Mouse (Mus musculus): Measurements from ENCODE around the gene Nolc1. TPM values are rescaled to one million over a fixed set of nuclear protein-coding genes. Genes with fewer than 3 reads are reported as not detected.

Nolc1 gene
- polyA plus RNA-seq, 1 experiment from 2014 or later: 86.3 TPM

GRCm38 (mm10) chr19:46044993-46045695 is 30.5 kb upstream of the Nolc1 start, which contains the start of gene Ldb1:
Gene Ldb1 (minus strand): TSS chr19:46045214.
- WGBS: under 1% methylated on average over 83 of the region's 84 CpGs
- Histone ChIP-seq H3K4me3 (peak within 1 kb of the TSS; percentile 99), H3K4me2 (replicated peaks) (peak within 1 kb of the TSS; percentile 99), H3K27me3 (no peaks in the 10 kb centered on the region), H3K9me3 (no peaks in the 10 kb centered on the region), H3K9ac (replicated peaks) (peak within 1 kb of the TSS; percentile 99), H3K4me1 (peaks cover 57% of the 10 kb centered on the region), H3K36me3 (no peaks in the 10 kb centered on the region), H3K27ac (replicated peaks) (peak within 1 kb of the TSS; percentile 99)
- ATAC-seq (replicated peaks): peak; percentile 66

DNA sequence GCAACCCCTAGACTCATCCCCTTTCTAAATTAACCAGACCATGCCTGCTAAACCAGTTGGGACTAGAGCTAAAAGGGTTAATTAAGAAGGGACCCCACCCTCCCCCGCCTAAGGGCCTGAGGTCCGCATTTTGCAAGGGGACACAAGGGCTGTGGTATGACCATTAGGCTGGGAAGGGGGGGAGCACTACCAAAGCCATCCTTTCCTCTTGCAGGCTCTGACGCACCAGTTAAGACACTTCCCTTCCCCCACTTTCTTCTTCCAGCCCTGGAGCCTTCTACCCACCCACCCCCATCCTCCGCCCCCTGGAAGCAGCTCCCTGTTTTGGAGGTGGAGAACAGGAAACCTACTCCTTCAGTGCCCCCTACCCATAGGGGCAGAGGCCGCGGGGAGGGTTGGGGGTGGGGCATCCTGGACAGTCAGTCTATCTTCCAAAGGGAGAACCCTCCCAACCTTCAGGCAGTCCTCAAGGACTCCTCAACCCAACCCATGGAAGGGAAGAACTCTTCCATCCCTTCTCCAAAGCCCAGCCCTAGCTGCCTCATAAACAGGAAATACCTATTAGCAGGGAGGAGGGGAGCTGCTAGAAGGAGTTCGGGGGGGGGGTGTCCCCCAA is 29.9 kb upstream of the Nolc1 start:
- Histone ChIP-seq H3K27me3 (no peaks in the 10 kb centered on the region), H3K4me1 (peaks cover 50% of the 10 kb centered on the region), H3K9ac (replicated peaks) (peak overlapping the region; percentile 99), H3K27ac (replicated peaks) (peak overlapping the region; percentile 99), H3K9me3 (no peaks in the 10 kb centered on the region), H3K4me3 (peak overlapping the region; percentile 99), H3K36me3 (no peaks in the 10 kb centered on the region), H3K4me2 (replicated peaks) (peak overlapping the region; percentile 99)
- 0% methylated on average over 7 of the region's 7 CpGs for WGBS
- ATAC-seq (replicated peaks): peak; percentile 27

DNA sequence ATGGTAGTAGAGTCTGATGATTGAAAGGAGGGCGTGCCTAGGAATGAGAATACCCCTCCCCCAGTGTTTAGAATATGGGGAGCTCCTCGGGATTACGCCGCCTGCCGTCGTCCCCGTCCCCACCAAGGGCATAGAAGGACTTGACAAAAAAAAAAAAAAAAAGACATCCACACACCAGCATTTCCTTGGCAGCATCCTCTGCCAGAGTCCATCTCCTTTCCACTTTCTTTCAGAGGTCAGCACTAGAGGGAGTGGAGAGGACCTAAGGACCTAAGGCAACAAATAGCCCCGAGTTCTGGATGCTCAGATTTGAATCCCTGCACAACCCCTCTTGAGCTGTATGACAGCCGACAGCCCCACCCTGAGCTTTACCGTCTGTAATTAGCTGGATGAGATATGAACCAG is 29.0 kb upstream of the Nolc1 start:
- Histone ChIP-seq H3K9ac (replicated peaks) (no peak overlapping the region), H3K27ac (replicated peaks) (peak overlapping the region; percentile 99), H3K9me3 (no peaks in the 10 kb centered on the region), H3K4me3 (no peak overlapping the region), H3K4me2 (replicated peaks) (peak overlapping the region; percentile 99), H3K27me3 (no peaks in the 10 kb centered on the region), H3K36me3 (no peaks in the 10 kb centered on the region), H3K4me1 (peaks cover 42% of the 10 kb centered on the region)
- ATAC-seq (replicated peaks): no peak
- WGBS: 3% methylated on average over 10 of the region's 10 CpGs

DNA sequence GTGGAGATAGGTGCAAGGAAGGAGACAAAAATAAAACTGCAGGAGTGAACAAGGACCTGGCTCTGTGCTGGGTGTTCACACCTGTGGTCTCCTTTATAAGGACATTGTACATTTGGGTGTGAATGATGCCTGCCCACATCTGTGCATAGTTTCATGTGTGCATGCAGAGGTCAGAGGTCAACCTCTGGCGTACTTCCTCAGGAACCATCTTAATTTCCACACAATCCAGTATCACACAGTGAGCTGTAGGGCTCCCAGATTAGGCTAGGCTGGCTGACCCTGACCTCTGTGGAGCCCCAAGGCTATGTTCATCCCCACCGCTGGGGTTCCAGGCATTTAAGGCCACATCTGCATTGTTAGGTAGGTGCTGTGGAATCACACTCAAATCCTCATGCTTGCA is 28.2 kb upstream of the Nolc1 start:
- H3K27me3 ChIP-seq: no peaks in the 10 kb centered on the region
- H3K9ac ChIP-seq (replicated peaks): no peak overlapping the region
- no peak overlapping the region for H3K4me3 ChIP-seq
- peaks cover 34% of the 10 kb centered on the region for H3K4me1 ChIP-seq
- ATAC-seq (replicated peaks): no peak
- H3K27ac ChIP-seq (replicated peaks): no peak overlapping the region
- H3K36me3 ChIP-seq: no peaks in the 10 kb centered on the region
- no peak overlapping the region for H3K4me2 ChIP-seq (replicated peaks)
- H3K9me3 ChIP-seq: no peaks in the 10 kb centered on the region
- WGBS: 77% methylated on average over 2 of the region's 2 CpGs

DNA sequence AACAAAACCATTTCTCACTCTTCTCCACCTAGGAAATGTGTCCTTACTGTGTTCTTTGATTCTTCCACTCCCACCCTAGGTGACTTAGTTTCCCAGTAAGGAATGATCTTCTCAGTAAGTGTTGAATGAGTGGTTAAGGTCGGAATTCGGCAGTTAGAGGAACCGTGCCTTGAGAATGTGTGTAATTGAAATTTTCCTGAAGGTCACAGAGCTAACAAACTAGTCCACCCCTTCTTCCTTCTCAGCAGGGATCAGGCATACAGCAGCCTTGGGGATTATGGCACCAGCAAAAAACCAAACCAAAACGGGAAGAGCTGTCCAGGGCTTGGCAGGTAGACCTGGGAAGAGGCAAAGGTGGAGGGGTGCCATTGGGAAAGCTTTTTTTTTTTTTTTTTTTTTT is 26.5 kb upstream of the Nolc1 start:
- WGBS: 68% methylated on average over 4 of the region's 4 CpGs
- no peak overlapping the region for H3K9ac ChIP-seq (replicated peaks)
- H3K4me3 ChIP-seq: no peak overlapping the region
- H3K27me3 ChIP-seq: no peaks in the 10 kb centered on the region
- ATAC-seq (replicated peaks): no peak
- no peaks in the 10 kb centered on the region for H3K9me3 ChIP-seq
- no peak overlapping the region for H3K4me2 ChIP-seq (replicated peaks)
- H3K36me3 ChIP-seq: no peaks in the 10 kb centered on the region
- H3K4me1 ChIP-seq: peaks cover 17% of the 10 kb centered on the region
- H3K27ac ChIP-seq (replicated peaks): no peak overlapping the region

DNA sequence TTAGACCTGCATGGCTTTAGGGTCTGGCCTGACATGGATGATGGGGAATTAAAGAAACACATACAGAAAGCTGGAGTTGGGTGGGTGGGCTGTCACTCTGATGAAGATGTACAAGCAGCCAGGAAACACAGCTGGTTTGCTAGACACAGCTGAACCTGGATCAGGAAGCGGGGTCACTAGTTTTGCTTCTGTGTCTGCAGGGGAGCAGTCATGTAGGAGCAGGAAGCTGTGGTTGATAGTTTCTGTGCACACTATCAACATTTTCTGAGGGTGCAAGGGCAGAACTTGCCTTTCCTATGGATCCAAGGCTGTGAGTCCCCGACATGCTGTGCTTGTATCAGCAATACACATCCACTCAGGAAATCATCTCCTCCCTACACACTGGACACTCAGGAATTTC is 25.2 kb upstream of the Nolc1 start:
- H3K27ac ChIP-seq (replicated peaks): no peak overlapping the region
- H3K4me3 ChIP-seq: no peak overlapping the region
- H3K9ac ChIP-seq (replicated peaks): no peak overlapping the region
- no peaks in the 10 kb centered on the region for H3K27me3 ChIP-seq
- 91% methylated on average over 2 of the region's 2 CpGs for WGBS
- H3K4me1 ChIP-seq: peaks cover 14% of the 10 kb centered on the region
- no peak for ATAC-seq (replicated peaks)
- H3K9me3 ChIP-seq: no peaks in the 10 kb centered on the region
- H3K4me2 ChIP-seq (replicated peaks): no peak overlapping the region
- H3K36me3 ChIP-seq: no peaks in the 10 kb centered on the region

GRCm38 (mm10) chr19:46055752-46056387 is 19.8 kb upstream of the Nolc1 start:
- Histone ChIP-seq H3K9ac (replicated peaks) (peak overlapping the region; percentile 10; the same call in 1 of the 2 replicates), H3K9me3 (no peaks in the 10 kb centered on the region), H3K36me3 (no peaks in the 10 kb centered on the region), H3K27me3 (no peaks in the 10 kb centered on the region), H3K4me2 (replicated peaks) (peak overlapping the region; percentile 42), H3K4me3 (peak overlapping the region; percentile 92), H3K27ac (replicated peaks) (peak overlapping the region; percentile 8; the same call in 1 of the 2 replicates), H3K4me1 (peaks cover 18% of the 10 kb centered on the region)
- under 1% methylated on average over 11 of the region's 11 CpGs for WGBS
- ATAC-seq (replicated peaks): peak; percentile 84

DNA sequence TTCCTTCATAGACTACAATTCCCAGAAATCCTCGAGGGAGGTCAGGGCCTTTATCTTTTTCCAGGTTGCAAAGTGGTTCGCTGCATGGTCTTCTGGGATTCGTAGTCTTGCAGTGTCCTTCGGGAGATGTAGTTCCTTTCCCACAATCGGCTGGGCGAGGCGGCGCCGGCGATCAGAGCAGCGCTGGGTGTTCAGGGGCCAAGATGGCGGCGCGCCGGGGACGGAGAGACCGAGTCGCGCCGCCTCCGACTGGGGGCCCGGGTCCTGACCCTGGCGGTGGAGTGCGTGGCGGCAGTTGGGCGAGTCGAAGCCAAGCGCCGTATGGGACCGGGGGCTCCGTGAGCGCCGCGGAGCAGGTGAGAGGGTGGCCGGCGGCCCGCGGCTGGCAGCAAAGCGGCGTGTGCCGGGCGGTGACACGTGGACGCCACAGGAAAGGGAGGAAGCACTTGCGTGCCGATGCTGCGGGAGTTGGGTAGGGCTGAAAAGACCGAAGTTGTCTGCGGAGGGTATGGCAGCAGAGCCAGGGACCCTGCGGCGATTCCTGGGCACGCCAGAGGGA is 19.2 kb upstream of the Nolc1 start:
- Histone ChIP-seq H3K36me3 (no peaks in the 10 kb centered on the region), H3K4me3 (peak overlapping the region; percentile 92), H3K4me1 (peaks cover 18% of the 10 kb centered on the region), H3K4me2 (replicated peaks) (peak overlapping the region; percentile 87), H3K27me3 (no peaks in the 10 kb centered on the region), H3K27ac (replicated peaks) (peak overlapping the region; percentile 88), H3K9me3 (no peaks in the 10 kb centered on the region), H3K9ac (replicated peaks) (peak overlapping the region; percentile 68)
- WGBS: under 1% methylated on average over 52 of the region's 52 CpGs
- ATAC-seq (replicated peaks): peak; percentile 98

GRCm38 (mm10) chr19:46056947-46057607 is 18.6 kb upstream of the Nolc1 start:
- H3K4me2 ChIP-seq (replicated peaks): peak overlapping the region; percentile 87
- peak overlapping the region; percentile 68 for H3K9ac ChIP-seq (replicated peaks)
- WGBS: under 1% methylated on average over 42 of the region's 42 CpGs
- peak; percentile 52 for ATAC-seq (replicated peaks)
- H3K4me3 ChIP-seq: peak overlapping the region; percentile 92
- peaks cover 18% of the 10 kb centered on the region for H3K4me1 ChIP-seq
- no peaks in the 10 kb centered on the region for H3K27me3 ChIP-seq
- H3K27ac ChIP-seq (replicated peaks): peak overlapping the region; percentile 88
- peaks cover 4% of the 10 kb centered on the region for H3K36me3 ChIP-seq
- no peaks in the 10 kb centered on the region for H3K9me3 ChIP-seq

DNA sequence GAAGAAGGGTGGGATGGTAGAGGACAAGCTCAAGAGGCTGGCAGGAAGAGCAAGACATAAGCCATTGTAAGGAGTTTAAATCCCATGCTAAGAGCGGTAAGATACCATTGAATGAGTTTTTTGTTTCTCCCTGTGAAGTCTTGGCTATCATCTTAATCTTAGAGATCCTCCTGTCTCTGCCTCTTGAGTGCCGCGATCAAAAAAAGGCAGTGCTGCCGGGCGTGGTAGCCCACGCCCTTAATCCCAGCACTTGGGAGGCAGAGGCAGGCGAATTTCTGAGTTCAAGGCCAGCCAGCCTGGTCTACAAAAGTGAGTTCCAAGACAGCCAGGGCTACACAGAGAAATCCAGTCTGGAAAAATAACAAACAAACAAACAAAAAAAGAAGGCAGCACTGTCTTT is 17.2 kb upstream of the Nolc1 start:
- H3K9me3 ChIP-seq: no peaks in the 10 kb centered on the region
- no peak overlapping the region for H3K4me3 ChIP-seq
- H3K4me2 ChIP-seq (replicated peaks): no peak overlapping the region; the same call in 1 of the 2 replicates
- H3K27me3 ChIP-seq: no peaks in the 10 kb centered on the region
- H3K27ac ChIP-seq (replicated peaks): no peak overlapping the region
- WGBS: 95% methylated on average over 7 of the region's 7 CpGs
- no peak overlapping the region for H3K9ac ChIP-seq (replicated peaks)
- peaks cover 18% of the 10 kb centered on the region for H3K4me1 ChIP-seq
- peaks cover 18% of the 10 kb centered on the region for H3K36me3 ChIP-seq
- no peak for ATAC-seq (replicated peaks)

DNA sequence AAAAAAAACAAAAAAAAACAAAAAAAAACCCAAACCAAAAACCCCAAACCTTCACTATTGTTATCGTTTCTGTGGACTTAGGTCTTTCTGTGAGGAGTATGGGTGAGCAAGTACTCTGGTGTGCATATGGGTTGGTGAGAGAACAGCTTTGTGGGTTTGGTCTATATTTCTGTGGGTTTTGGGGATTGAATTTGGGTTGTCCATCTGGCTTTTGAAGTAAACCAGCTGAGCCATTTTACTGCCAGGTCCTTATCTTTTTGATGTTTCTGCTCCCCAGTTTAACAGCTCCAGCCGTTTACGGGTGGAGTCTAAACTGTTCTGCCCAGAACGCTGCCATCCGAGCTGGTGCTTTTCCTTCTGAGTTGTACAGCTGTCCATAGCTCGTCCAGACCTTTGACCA is 14.8 kb upstream of the Nolc1 start:
- no peak for ATAC-seq (replicated peaks)
- no peaks in the 10 kb centered on the region for H3K27me3 ChIP-seq
- 91% methylated on average over 6 of the region's 6 CpGs for WGBS
- no peak overlapping the region for H3K4me3 ChIP-seq
- H3K9me3 ChIP-seq: no peaks in the 10 kb centered on the region
- H3K27ac ChIP-seq (replicated peaks): no peak overlapping the region
- peaks cover 41% of the 10 kb centered on the region for H3K36me3 ChIP-seq
- H3K4me2 ChIP-seq (replicated peaks): no peak overlapping the region
- H3K9ac ChIP-seq (replicated peaks): no peak overlapping the region
- peaks cover 15% of the 10 kb centered on the region for H3K4me1 ChIP-seq
